Comparison of ENCODE assay signal across 8 mouse cellular contexts in genomic region chr12:76117632-76118153, GRCm38 (mm10). TPM values are rescaled to one million over a fixed set of nuclear protein-coding genes. Genes with fewer than 3 reads are reported as not detected.
DNase-seq lines count a peak whose midpoint lies in the region.
"Had no signal": no experiment of that assay in that cellular context is flagged by ENCODE, and none has a peak within 500 bp of the region (broad histone marks: within the 10 kb centered on the region; RNA-seq: fewer than 3 reads in every experiment).

No protein-coding gene starts in this region.

- peak; percentile 76 for DNase-seq in ovary, adult 18-20 months (ENCODE audit: low spot score)
- no peak for DNase-seq in ovary, postnatal 10 days (ENCODE audit: low spot score)
- DNase-seq in embryo, embryonic 10 days (ENCODE audit: low spot score): peak; percentile 49
- DNase-seq in heart, postnatal 4 days: peak; percentile 74
- DNase-seq in yolk sac, embryonic 10.5 days (ENCODE audit: low spot score): peak; percentile 11
- DNase-seq in spleen, postnatal 4 days (ENCODE audit: low spot score in 2 of 2): no peak
- no peak for DNase-seq in spleen, adult 12 weeks (ENCODE audit: low spot score)

RNA-seq across cellular contexts. Expression of gene Esr2, which starts 59.4 kb away (rescaled TPM):
- under 1 TPM; 0.12 to 0.23 TPM for total RNA-seq in heart, postnatal 4 days (2021)
- total RNA-seq: hematopoietic stem cell, adult 5-6 weeks had no signal

Comparison
In these comparisons a context has a peak if more than half of its experiments do, and no peak if none do; other contexts are left out.
1. DNase-seq: peak in ovary, adult 18-20 months (single experiment), embryo, embryonic 10 days (single experiment), heart, postnatal 4 days (single experiment) and yolk sac, embryonic 10.5 days (single experiment); none in ovary, postnatal 10 days (single experiment), spleen, postnatal 4 days (0 of 2) and spleen, adult 12 weeks (single experiment).